9 mouse cellular contexts compared by ENCODE assay signal in the genomic region with DNA sequence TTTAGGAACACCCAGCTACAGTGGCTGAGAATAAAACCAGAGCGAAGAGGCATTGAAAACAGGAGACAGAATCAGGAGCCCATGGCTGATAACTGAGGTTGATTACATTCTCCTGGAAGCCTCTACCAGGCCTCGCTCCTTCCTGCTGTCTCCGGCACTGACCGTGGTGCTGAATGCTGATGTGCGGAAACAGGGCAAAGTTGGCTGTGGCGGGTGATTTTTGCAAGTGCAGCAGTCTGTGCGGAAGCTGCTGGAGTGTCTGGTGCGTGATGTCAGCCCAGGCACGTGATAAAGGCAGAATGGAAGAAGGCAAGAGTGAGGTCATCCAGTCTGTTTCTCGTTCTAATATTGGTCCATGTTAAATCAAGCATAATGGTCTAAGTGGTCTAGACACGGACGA.
A peak's percentile ranks its signal among the peaks of the same experiment; 100 is the strongest.
DNase-seq lines count a peak whose midpoint lies in the region.
"Had no signal": no experiment of that assay in that cellular context is flagged by ENCODE, and none has a peak within 500 bp of the region (broad histone marks: within the 10 kb centered on the region; RNA-seq: fewer than 3 reads in every experiment).

No protein-coding gene starts in this region.

- H3K4me3 ChIP-seq in limb, embryonic 10.5 days, result no peak overlapping the region
- H3K4me3 ChIP-seq: limb, embryonic 15.5 days had no signal

- peak; percentile 66 for DNase-seq in lung, postnatal 10 days
- DNase-seq in lung, postnatal 25 days (ENCODE audit: low spot score), result no peak
- DNase-seq in adrenal gland, adult 8-10 months, result peak; percentile 18
- DNase-seq in forelimb bud, embryonic 11.5 days (ENCODE audit: low read depth, low spot score), result peak; percentile 71
- DNase-seq in limb, embryonic 10.5 days (ENCODE audit: low spot score), result peak; percentile 83
- DNase-seq in ovary, postnatal 14 days (ENCODE audit: low spot score), result peak; percentile 37
- DNase-seq in cerebellum, adult 8-10 months, result no peak
- no peak for DNase-seq in right cerebral cortex, adult 18-20 months

- 29% methylated on average over 12 of the region's 12 CpGs for WGBS in limb, embryonic 10.5 days

- no peaks in the 10 kb centered on the region for H3K36me3 ChIP-seq in limb, embryonic 10.5 days
- H3K36me3 ChIP-seq: limb, embryonic 15.5 days had no signal

- H3K4me1 ChIP-seq in limb, embryonic 10.5 days, result no peaks in the 10 kb centered on the region
- H3K4me1 ChIP-seq: limb, embryonic 15.5 days had no signal

- H3K27ac ChIP-seq in limb, embryonic 10.5 days, result no peak overlapping the region
- H3K27ac ChIP-seq: limb, embryonic 15.5 days had no signal

- no peaks in the 10 kb centered on the region for H3K27me3 ChIP-seq in limb, embryonic 10.5 days (ENCODE audit: low read depth, poor library complexity, severe bottlenecking)
- H3K27me3 ChIP-seq: limb, embryonic 15.5 days had no signal

- no peaks in the 10 kb centered on the region for H3K9me3 ChIP-seq in limb, embryonic 10.5 days (replicated peaks)
- H3K9me3 ChIP-seq: limb, embryonic 15.5 days had no signal

Comparison
In these comparisons a context has a peak if more than half of its experiments do, and no peak if none do; other contexts are left out.
1. DNase-seq: peak in lung, postnatal 10 days (single experiment), adrenal gland, adult 8-10 months (single experiment), forelimb bud, embryonic 11.5 days (single experiment), limb, embryonic 10.5 days (single experiment) and ovary, postnatal 14 days (single experiment); none in lung, postnatal 25 days (single experiment), cerebellum, adult 8-10 months (single experiment) and right cerebral cortex, adult 18-20 months (single experiment).